Mouse (Mus musculus) adrenal gland, postnatal 4 days (tissue): Measurements from ENCODE around the gene Hk1. TPM values are rescaled to one million over a fixed set of nuclear protein-coding genes. Genes with fewer than 3 reads are reported as not detected.

ENCODE experiments used
- DNase-seq, 2 experiments: peaks; one replicate each; pipeline ENCODE4 v3.0.0; 2021 to 2022; ENCODE audit warnings: low spot score in 2 of 2, mixed read lengths in 2 of 2
- total RNA-seq, 2 experiments: library from RNA; stranded (reverse); gene quantifications; 2 replicates each; pipeline ENCODE4 v1.2.3; 2021

The Hk1 gene
- total RNA-seq, 2 experiments from 2014 or later = 36.0 to 49.8 TPM

DNA sequence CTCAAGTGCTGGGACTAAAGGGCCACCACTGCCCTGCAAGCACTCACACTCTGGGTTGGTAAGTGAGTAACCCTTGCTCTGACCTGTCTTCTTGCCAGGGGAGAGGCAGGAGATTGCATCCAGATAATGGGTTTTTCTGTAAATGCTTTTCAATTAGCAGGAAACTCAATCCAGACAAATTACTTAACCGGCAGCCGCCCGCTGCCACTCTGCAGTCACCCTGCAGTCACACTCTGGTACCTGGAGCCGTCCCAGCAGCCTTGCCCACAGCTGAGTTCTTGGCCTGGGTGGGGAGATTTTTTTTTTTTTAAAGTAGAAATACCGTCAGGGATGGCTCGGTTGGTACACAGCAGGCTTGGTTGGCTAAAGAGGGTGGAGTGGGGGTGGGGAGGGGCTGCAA, 151.6 kb downstream of the Hk1 start:
- no peak for DNase-seq

DNA sequence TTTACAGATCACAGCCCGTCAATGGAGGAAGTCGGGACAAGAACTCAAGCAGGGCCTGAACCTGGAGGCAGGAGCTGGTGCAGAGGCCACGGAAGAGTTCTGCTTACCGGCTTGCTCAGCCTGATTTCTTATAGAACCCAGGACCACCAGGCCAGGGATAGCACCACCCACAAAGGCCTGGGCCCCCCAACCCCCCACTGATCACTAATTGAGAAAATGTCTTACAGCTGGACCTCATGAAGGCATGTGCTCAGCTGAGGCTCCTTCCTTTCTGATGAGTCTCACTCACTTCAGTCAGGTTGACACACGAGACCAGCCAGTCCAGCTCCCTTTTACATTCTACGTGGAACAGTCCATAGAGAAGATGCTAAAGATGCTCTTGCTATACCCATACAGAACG, 153.9 kb downstream of the Hk1 start:
- no peak for DNase-seq

DNA sequence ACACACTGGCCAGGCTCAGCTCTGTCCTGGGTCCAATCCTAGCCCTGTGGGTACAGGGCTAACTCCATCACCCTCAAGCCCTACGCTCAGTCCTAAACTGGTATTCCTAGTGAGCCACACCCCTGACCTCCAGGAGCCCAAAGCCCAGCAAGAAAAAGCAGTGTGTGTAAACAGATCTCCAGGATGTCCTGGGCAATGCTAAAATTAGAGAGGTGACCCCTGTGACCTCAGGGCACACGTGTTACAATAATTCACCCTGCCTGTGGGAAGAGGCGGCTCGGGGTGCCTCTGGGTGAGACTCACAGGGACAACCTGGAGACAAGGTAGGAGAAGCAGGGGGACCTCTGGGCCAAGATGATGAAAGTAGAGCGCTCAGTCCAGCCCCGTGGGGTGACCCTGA, 155.5 kb downstream of the Hk1 start:
- no peak for DNase-seq

DNA sequence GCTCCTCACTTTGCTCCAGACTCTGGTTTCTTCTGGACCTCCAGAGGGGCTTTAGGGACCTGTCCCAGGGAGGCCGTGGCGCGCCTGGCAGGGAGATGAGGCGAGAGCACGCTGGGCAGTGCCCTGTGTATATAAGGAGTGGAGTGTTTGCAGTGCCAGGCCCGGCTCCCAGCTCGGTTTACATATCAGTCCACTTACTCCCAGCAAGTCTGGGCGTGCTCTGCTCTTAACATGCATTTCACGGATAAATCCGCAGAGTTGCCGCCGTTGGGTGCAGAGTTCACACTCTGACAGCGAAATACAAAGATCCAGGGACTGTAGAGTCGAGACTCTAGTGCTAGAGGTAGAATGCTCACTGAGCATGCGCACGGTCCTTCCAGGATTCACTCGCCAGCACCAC, 156.9 kb downstream of the Hk1 start:
- DNase-seq = no peak

DNA sequence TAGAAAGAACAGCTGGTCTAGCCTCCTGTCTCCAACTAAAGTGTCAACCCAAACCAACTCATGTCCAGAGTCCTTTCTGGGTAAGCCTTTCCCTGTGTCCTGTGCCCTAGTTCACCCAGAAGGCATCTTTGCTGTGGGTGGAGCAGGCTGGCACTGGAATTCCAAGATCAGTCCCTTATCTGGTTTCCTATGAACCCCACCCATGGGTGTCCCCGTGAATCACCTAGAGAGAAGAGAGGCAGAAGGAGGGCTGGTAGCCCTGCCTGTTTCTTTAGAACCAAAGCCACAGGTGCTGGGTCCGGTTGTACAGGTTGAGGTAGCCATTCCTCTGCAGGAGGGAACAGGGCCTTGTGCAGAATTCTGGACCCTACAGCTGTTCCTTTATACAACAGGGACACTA, 158.1 kb downstream of the Hk1 start:
- DNase-seq = no peak

DNA sequence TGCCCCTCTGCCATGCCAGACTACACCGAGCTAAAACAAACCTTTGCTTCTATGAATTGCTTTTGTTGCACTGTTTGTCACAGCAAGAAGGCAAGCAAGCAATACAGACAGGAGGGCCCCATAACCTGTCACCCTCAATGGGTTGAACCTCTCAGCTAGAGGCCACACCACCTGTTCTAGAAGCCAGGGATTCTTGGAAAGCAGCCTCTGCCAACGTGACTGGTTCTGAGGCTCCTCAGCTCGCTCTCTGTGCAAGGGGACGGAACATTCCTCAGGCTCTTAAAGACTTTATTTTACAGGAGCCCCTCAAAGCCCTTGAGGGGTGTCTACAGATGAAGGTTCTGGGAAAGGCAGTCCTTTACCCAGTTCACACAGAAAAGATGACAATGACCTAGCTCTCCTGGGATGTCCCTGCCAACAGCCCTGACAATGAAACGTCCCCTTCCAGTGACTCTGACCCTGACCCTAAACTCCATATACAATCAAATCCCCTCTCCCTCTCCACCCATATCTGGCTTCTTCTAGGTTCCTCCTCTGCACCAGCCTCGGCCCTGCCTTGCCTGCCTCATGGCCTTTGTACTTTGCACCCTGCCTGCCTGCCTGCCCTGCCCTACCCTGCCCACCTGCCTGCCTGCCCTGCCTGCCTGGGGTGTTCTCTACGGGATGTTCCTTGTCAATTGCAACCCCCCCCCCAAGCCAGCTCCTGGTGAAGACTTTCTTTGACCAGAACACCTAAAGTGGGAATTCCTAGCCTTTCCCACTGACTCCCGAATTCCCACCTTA, 158.8 kb downstream of the Hk1 start:
- no peak for DNase-seq

Other genes with a start within 250 kb of the Hk1 start
- gene Neurog3, start 246.8 kb downstream of the Hk1 start, total RNA-seq = not detected
- 1 to 10 TPM; 5.2 to 6.0 TPM for gene Fam241b, start 236.0 kb downstream of the Hk1 start, total RNA-seq
- 10 to 100 TPM; 29.4 to 37.0 TPM for gene Tspan15, start 148.7 kb downstream of the Hk1 start, total RNA-seq
- gene Tacr2, start 127.5 kb downstream of the Hk1 start, total RNA-seq = 10 to 100 TPM; 18.6 to 18.7 TPM
- 1 to 10 TPM in 1 of 2 experiments, not detected in 1; 1.4 TPM for gene Hkdc1, start 42.6 kb upstream of the Hk1 start, total RNA-seq
- under 1 TPM; 0.48 to 0.78 TPM for gene 4930507D05Rik, start 69.6 kb upstream of the Hk1 start, total RNA-seq
- gene Supv3l1, start 69.8 kb upstream of the Hk1 start, total RNA-seq = 10 to 100 TPM; 31.5 to 36.5 TPM
- 10 to 100 TPM; 45.3 to 48.7 TPM for gene Vps26a, start 106.9 kb upstream of the Hk1 start, total RNA-seq
- 10 to 100 TPM; 23.9 to 38.9 TPM for gene Srgn, start 147.5 kb upstream of the Hk1 start, total RNA-seq
- 10 to 100 TPM; 39.2 to 42.1 TPM for gene Kif1bp, start 198.5 kb upstream of the Hk1 start, total RNA-seq
- 10 to 100 TPM; 57.3 to 62.6 TPM for gene Ddx21, start 222.4 kb upstream of the Hk1 start, total RNA-seq